Mouse (Mus musculus): ENCODE results near the gene Lcmt2.
"Not testable (repeated sequence)": the region's sequence is repeated elsewhere in the genome, so short reads cannot be mapped to it uniquely, and the experiment has no call there.

DNA sequence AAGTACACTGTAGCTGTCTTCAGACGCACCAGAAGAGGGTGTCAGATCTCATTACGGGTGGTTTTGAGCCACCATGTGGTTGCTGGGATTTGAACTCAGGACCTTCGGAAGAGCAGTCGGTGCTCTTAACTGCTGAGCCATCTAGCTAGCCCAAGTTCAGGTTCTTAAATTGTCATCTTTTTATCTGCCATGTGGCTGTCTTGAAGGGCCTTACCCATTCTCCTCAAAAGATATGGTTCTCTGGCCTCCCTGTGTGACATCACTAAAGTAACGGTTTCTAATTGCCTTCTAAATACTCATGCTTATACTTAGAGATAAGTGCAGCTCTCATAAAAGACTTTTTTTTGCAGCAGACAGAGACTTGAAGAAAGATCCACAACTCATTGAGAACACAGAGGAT is 14.2 kb downstream of the Lcmt2 start:
- TF ChIP-seq GATA1 (IDR thresholded peaks at IDR 0.05; ENCODE audit: borderline replicate concordance, low read length); FLI1 (IDR thresholded peaks at IDR 0.05; ENCODE audit: low read length): not testable (repeated sequence)

Data from megakaryocyte, embryonic 14.5 days (primary cell).